In genomic region chr10:49368601-49369000, GRCm38 (mm10) we compare ENCODE assay signal across 20 mouse cellular contexts.
DNase-seq lines count a peak whose midpoint lies in the region; ATAC-seq lines count a peak whose summit lies in the region.
"Had no signal": no experiment of that assay in that cellular context is flagged by ENCODE, and none has a peak within 500 bp of the region (broad histone marks: within the 10 kb centered on the region; RNA-seq: fewer than 3 reads in every experiment).

No protein-coding gene starts in this region.

- H3K9ac ChIP-seq in embryonic facial prominence, embryonic 12.5 days = no peak overlapping the region
- H3K9ac ChIP-seq in hindbrain, embryonic 11.5 days (ENCODE audit: low read depth, low read length) = no peak overlapping the region
- H3K9ac ChIP-seq: embryonic facial prominence, embryonic 15.5 days; hindbrain, embryonic 15.5 days had no signal

- no peaks in the 10 kb centered on the region for H3K9me3 ChIP-seq in embryonic facial prominence, embryonic 12.5 days
- H3K9me3 ChIP-seq in embryonic facial prominence, embryonic 10.5 days = no peaks in the 10 kb centered on the region
- no peaks in the 10 kb centered on the region for H3K9me3 ChIP-seq in hindbrain, embryonic 11.5 days (ENCODE audit: control insufficient read depth, low read length)
- H3K9me3 ChIP-seq: embryonic facial prominence, embryonic 15.5 days; forebrain, embryonic 10.5 days; heart, embryonic 10.5 days; hindbrain, embryonic 15.5 days had no signal

- no peaks in the 10 kb centered on the region for H3K36me3 ChIP-seq in embryonic facial prominence, embryonic 12.5 days
- no peaks in the 10 kb centered on the region for H3K36me3 ChIP-seq in embryonic facial prominence, embryonic 10.5 days (replicated peaks)
- no peaks in the 10 kb centered on the region for H3K36me3 ChIP-seq in hindbrain, embryonic 11.5 days (ENCODE audit: control insufficient read depth, insufficient read depth, low read length)
- H3K36me3 ChIP-seq: embryonic facial prominence, embryonic 15.5 days; forebrain, embryonic 10.5 days; heart, embryonic 10.5 days; hindbrain, embryonic 15.5 days had no signal

- no peak for DNase-seq in embryonic facial prominence, embryonic 10.5 days (ENCODE audit: low spot score)
- DNase-seq in cerebellum, adult 8-10 months = peak; percentile 54
- peak; percentile 28 to 51 for DNase-seq in cerebellum, postnatal 14 days
- no peak for DNase-seq in layer of hippocampus, adult 18-20 months (ENCODE audit: low spot score in 2 of 2)
- no peak for DNase-seq in lung, postnatal 4 days
- no peak for DNase-seq in testis, postnatal 14 days (ENCODE audit: low spot score)
- DNase-seq in hindbrain, embryonic 11.5 days (ENCODE audit: low spot score) = no peak
- DNase-seq: adrenal gland, postnatal 10 days; gastrocnemius, postnatal 10 days; heart, adult 18-20 months; heart, postnatal 10 days; kidney, adult 8-10 months had no signal

- H3K27ac ChIP-seq in embryonic facial prominence, embryonic 12.5 days = no peak overlapping the region
- H3K27ac ChIP-seq in embryonic facial prominence, embryonic 10.5 days (replicated peaks) = no peak overlapping the region
- no peak overlapping the region for H3K27ac ChIP-seq in hindbrain, embryonic 11.5 days (ENCODE audit: low read depth, low read length)
- H3K27ac ChIP-seq: embryonic facial prominence, embryonic 15.5 days; forebrain, embryonic 10.5 days; heart, embryonic 10.5 days; hindbrain, embryonic 15.5 days had no signal

- no peak overlapping the region for H3K4me2 ChIP-seq in embryonic facial prominence, embryonic 12.5 days (replicated peaks)
- H3K4me2 ChIP-seq in hindbrain, embryonic 11.5 days (replicated peaks; ENCODE audit: low read depth, low read length) = no peak overlapping the region
- H3K4me2 ChIP-seq: embryonic facial prominence, embryonic 15.5 days; hindbrain, embryonic 15.5 days had no signal

- no peak overlapping the region for H3K4me3 ChIP-seq in embryonic facial prominence, embryonic 12.5 days
- H3K4me3 ChIP-seq in embryonic facial prominence, embryonic 10.5 days = no peak overlapping the region
- no peak overlapping the region for H3K4me3 ChIP-seq in hindbrain, embryonic 11.5 days (ENCODE audit: low read depth, low read length)
- H3K4me3 ChIP-seq: embryonic facial prominence, embryonic 15.5 days; erythroblast, embryonic 14.5 days; forebrain, embryonic 10.5 days; heart, embryonic 10.5 days; hindbrain, embryonic 15.5 days had no signal

- WGBS in embryonic facial prominence, embryonic 12.5 days = 96% methylated on average over 2 of the region's 2 CpGs
- WGBS in embryonic facial prominence, embryonic 10.5 days = 87% methylated on average over 2 of the region's 2 CpGs
- WGBS in hindbrain, embryonic 11.5 days = 96% methylated on average over 2 of the region's 2 CpGs

- ATAC-seq in embryonic facial prominence, embryonic 12.5 days (ENCODE audit: insufficient number of reproducible peaks, insufficient read depth, low FRiP score, low TSS enrichment) = peak; percentile 15; the same call in 1 of the 2 replicates
- ATAC-seq in hindbrain, embryonic 11.5 days (ENCODE audit: low FRiP score) = no peak
- ATAC-seq: forebrain, embryonic 14.5 days; intestine, postnatal 0 days had no signal

- no peaks in the 10 kb centered on the region for H3K27me3 ChIP-seq in embryonic facial prominence, embryonic 12.5 days
- H3K27me3 ChIP-seq in embryonic facial prominence, embryonic 10.5 days (replicated peaks; ENCODE audit: low read depth, poor library complexity, severe bottlenecking) = no peaks in the 10 kb centered on the region
- no peaks in the 10 kb centered on the region for H3K27me3 ChIP-seq in hindbrain, embryonic 11.5 days (ENCODE audit: control insufficient read depth, insufficient read depth, low read length)
- H3K27me3 ChIP-seq: embryonic facial prominence, embryonic 15.5 days; hindbrain, embryonic 15.5 days had no signal

- H3K4me1 ChIP-seq in embryonic facial prominence, embryonic 12.5 days = no peaks in the 10 kb centered on the region
- H3K4me1 ChIP-seq in embryonic facial prominence, embryonic 10.5 days = no peaks in the 10 kb centered on the region
- H3K4me1 ChIP-seq in hindbrain, embryonic 11.5 days (replicated peaks; ENCODE audit: control insufficient read depth, insufficient read depth, low read length) = no peaks in the 10 kb centered on the region
- H3K4me1 ChIP-seq: embryonic facial prominence, embryonic 15.5 days; forebrain, embryonic 10.5 days; heart, embryonic 10.5 days; hindbrain, embryonic 15.5 days had no signal

Comparison
In these comparisons a context has a peak if more than half of its experiments do, and no peak if none do; other contexts are left out.
1. DNase-seq: peak in cerebellum, adult 8-10 months (single experiment) and cerebellum, postnatal 14 days (2 of 2); none in embryonic facial prominence, embryonic 10.5 days (single experiment), layer of hippocampus, adult 18-20 months (0 of 2), lung, postnatal 4 days (0 of 2), testis, postnatal 14 days (single experiment) and hindbrain, embryonic 11.5 days (single experiment).